Mouse (Mus musculus): Measurements from ENCODE around the gene Mmd2. TPM values are rescaled to one million over a fixed set of nuclear protein-coding genes. Genes with fewer than 3 reads are reported as not detected.

Gene Mmd2
- polyA plus RNA-seq, 1 experiment from 2014 or later = 1.7 TPM

GRCm38 (mm10) chr5:142590953-142591616 is 17.5 kb downstream of the Mmd2 start:
- H3K4me2 ChIP-seq (ENCODE audit: low read depth, low read length) = no peak overlapping the region
- H3K4me3 ChIP-seq (ENCODE audit: low read length) = no peak overlapping the region
- H3K9ac ChIP-seq (ENCODE audit: low read depth, low read length) = no peak overlapping the region
- 74% methylated on average over 6 of the region's 6 CpGs for WGBS
- H3K4me1 ChIP-seq (ENCODE audit: control insufficient read depth, insufficient read depth, low read length) = no peaks in the 10 kb centered on the region; the same call in 1 of the 2 replicates
- no peaks in the 10 kb centered on the region for H3K36me3 ChIP-seq (ENCODE audit: control insufficient read depth, insufficient read depth, low read length)
- no peaks in the 10 kb centered on the region for H3K9me3 ChIP-seq (ENCODE audit: control insufficient read depth, low read length)
- H3K27ac ChIP-seq (ENCODE audit: low read length) = no peak overlapping the region
- ATAC-seq = no peak
- H3K27me3 ChIP-seq (replicated peaks; ENCODE audit: control insufficient read depth, insufficient read depth, low read length) = no peaks in the 10 kb centered on the region

DNA sequence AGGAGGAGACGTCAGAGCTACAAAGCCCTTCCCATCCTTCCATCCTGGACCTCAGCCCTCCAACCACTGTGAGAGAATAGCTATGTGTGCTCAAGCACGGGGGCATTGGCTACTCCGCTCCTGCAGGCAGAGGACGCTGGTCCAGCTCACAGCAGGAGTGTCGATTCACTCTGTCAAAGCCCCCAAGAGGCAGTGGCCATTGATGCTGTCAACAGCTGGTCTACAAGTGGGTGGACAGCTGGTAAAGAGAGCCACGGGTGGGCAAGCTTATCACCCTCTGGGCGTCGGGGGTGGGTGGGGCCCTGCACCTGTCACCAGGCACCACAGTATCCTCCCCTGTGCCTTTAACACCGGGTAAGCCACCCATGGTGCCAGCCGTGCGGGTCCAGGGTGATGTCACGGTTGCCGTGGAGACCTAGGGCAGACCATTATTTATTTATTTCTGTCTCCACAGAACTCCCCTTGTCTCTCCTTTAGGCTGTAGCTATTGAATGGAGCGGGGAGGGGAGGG is 24.9 kb downstream of the Mmd2 start:
- Histone ChIP-seq H3K9ac (ENCODE audit: low read depth, low read length) (no peak overlapping the region), H3K36me3 (ENCODE audit: control insufficient read depth, insufficient read depth, low read length) (no peaks in the 10 kb centered on the region), H3K9me3 (ENCODE audit: control insufficient read depth, low read length) (no peaks in the 10 kb centered on the region), H3K27ac (ENCODE audit: low read length) (no peak overlapping the region), H3K4me1 (ENCODE audit: control insufficient read depth, insufficient read depth, low read length) (no peaks in the 10 kb centered on the region), H3K27me3 (replicated peaks; ENCODE audit: control insufficient read depth, insufficient read depth, low read length) (no peaks in the 10 kb centered on the region; the same call in 1 of the 2 replicates), H3K4me2 (ENCODE audit: low read depth, low read length) (no peak overlapping the region), H3K4me3 (ENCODE audit: low read length) (no peak overlapping the region)
- 60% methylated on average over 14 of the region's 14 CpGs for WGBS
- ATAC-seq = no peak

- H3K27me3 ChIP-seq (replicated peaks; ENCODE audit: control insufficient read depth, insufficient read depth, low read length) = no peaks in the 10 kb centered on the region; the same call in 1 of the 2 replicates
- no peak overlapping the region for H3K27ac ChIP-seq (ENCODE audit: low read length)
- H3K4me1 ChIP-seq (ENCODE audit: control insufficient read depth, insufficient read depth, low read length) = no peaks in the 10 kb centered on the region
- H3K4me3 ChIP-seq (ENCODE audit: low read length) = no peak overlapping the region
- H3K36me3 ChIP-seq (ENCODE audit: control insufficient read depth, insufficient read depth, low read length) = no peaks in the 10 kb centered on the region
- H3K9ac ChIP-seq (ENCODE audit: low read depth, low read length) = no peak overlapping the region
- no peaks in the 10 kb centered on the region; the same call in 1 of the 2 replicates for H3K9me3 ChIP-seq (ENCODE audit: control insufficient read depth, low read length)
- WGBS = 10% methylated on average over 5 of the region's 5 CpGs
- no peak overlapping the region for H3K4me2 ChIP-seq (ENCODE audit: low read depth, low read length)
- no peak for ATAC-seq
Observed at GRCm38 (mm10) chr5:142581517-142581916, 27.1 kb downstream of the Mmd2 start.

- no peaks in the 10 kb centered on the region; the same call in 1 of the 2 replicates for H3K9me3 ChIP-seq (ENCODE audit: control insufficient read depth, low read length)
- no peak overlapping the region for H3K27ac ChIP-seq (ENCODE audit: low read length)
- WGBS = 87% methylated on average over 10 of the region's 10 CpGs
- H3K27me3 ChIP-seq (replicated peaks; ENCODE audit: control insufficient read depth, insufficient read depth, low read length) = no peaks in the 10 kb centered on the region; the same call in 1 of the 2 replicates
- H3K36me3 ChIP-seq (ENCODE audit: control insufficient read depth, insufficient read depth, low read length) = no peaks in the 10 kb centered on the region
- H3K9ac ChIP-seq (ENCODE audit: low read depth, low read length) = no peak overlapping the region
- no peaks in the 10 kb centered on the region for H3K4me1 ChIP-seq (ENCODE audit: control insufficient read depth, insufficient read depth, low read length)
- H3K4me3 ChIP-seq (ENCODE audit: low read length) = no peak overlapping the region
- H3K4me2 ChIP-seq (ENCODE audit: low read depth, low read length) = no peak overlapping the region
- ATAC-seq = no peak
Observed at GRCm38 (mm10) chr5:142578192-142578591, 30.4 kb downstream of the Mmd2 start.

- H3K27me3 ChIP-seq (replicated peaks; ENCODE audit: control insufficient read depth, insufficient read depth, low read length) = no peaks in the 10 kb centered on the region; the same call in 1 of the 2 replicates
- no peaks in the 10 kb centered on the region for H3K4me1 ChIP-seq (ENCODE audit: control insufficient read depth, insufficient read depth, low read length)
- H3K9ac ChIP-seq (ENCODE audit: low read depth, low read length) = no peak overlapping the region
- no peak overlapping the region for H3K27ac ChIP-seq (ENCODE audit: low read length)
- no peak overlapping the region for H3K4me3 ChIP-seq (ENCODE audit: low read length)
- ATAC-seq = peak; percentile 76
- H3K9me3 ChIP-seq (ENCODE audit: control insufficient read depth, low read length) = no peaks in the 10 kb centered on the region; the same call in 1 of the 2 replicates
- 72% methylated on average over 7 of the region's 7 CpGs for WGBS
- no peaks in the 10 kb centered on the region for H3K36me3 ChIP-seq (ENCODE audit: control insufficient read depth, insufficient read depth, low read length)
- H3K4me2 ChIP-seq (ENCODE audit: low read depth, low read length) = no peak overlapping the region
Observed at GRCm38 (mm10) chr5:142576832-142577231, 31.8 kb downstream of the Mmd2 start.

DNA sequence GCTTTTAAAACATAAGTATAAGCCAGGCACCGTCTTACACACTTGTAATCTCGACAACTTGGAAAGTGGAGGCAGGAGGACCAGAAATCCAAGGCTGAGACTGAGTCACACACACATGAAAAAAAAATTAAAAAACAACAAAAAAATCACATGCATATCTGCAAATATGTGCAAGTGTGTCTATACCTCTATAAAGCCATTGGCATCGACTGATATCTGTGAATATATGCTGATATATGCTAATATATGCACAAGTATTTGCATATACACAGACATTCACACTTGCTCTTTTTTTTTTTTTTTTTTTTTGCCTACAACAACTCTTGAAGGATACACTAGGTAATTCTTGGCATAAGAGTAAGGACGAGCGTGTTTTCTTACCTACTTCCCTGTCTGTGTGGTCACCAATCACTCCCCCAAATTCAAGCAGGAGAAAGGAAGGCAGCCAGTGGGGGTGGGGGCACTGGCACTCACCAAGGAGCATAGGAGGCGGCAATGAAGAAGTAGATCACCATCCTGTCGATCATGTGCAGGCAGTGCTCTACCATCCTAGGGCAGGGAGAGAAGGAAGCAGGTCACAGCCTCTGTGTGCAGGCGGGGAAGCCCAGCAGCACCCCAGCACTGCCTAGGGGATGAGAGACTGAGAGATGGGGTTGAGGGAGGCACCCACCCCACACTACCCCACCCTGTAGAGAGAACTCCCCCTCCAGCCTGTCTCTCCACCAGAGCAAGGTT is 34.1 kb downstream of the Mmd2 start:
- no peaks in the 10 kb centered on the region for H3K27me3 ChIP-seq (replicated peaks; ENCODE audit: control insufficient read depth, insufficient read depth, low read length)
- H3K9me3 ChIP-seq (ENCODE audit: control insufficient read depth, low read length) = no peaks in the 10 kb centered on the region; the same call in 1 of the 2 replicates
- H3K9ac ChIP-seq (ENCODE audit: low read depth, low read length) = no peak overlapping the region
- 77% methylated on average over 8 of the region's 8 CpGs for WGBS
- no peaks in the 10 kb centered on the region for H3K36me3 ChIP-seq (ENCODE audit: control insufficient read depth, insufficient read depth, low read length)
- H3K4me1 ChIP-seq (ENCODE audit: control insufficient read depth, insufficient read depth, low read length) = no peaks in the 10 kb centered on the region
- no peak overlapping the region for H3K4me2 ChIP-seq (ENCODE audit: low read depth, low read length)
- H3K4me3 ChIP-seq (ENCODE audit: low read length) = no peak overlapping the region
- no peak overlapping the region for H3K27ac ChIP-seq (ENCODE audit: low read length)
- ATAC-seq = no peak

DNA sequence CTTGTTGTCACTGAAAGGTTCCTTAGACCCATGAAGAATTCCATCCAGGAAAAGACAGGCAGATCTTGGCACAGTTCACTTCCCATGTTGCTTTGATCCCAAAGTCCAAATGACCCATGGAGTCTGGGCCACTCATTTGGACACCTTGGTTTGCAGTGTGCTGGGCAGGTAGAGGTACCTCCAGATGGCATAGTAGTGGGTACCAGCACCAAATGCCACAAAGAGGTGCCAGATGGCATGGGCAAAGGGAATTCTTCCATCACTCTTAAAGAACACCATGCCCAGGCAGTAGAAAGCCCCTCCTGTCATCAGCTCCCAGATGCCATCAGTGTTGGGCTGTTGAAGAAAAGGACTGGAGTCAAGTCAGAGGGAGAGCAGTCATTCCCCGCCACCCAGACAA is 44.0 kb downstream of the Mmd2 start:
- no peaks in the 10 kb centered on the region for H3K36me3 ChIP-seq (ENCODE audit: control insufficient read depth, insufficient read depth, low read length)
- no peak for ATAC-seq
- H3K4me2 ChIP-seq (ENCODE audit: low read depth, low read length) = no peak overlapping the region
- H3K9me3 ChIP-seq (ENCODE audit: control insufficient read depth, low read length) = no peaks in the 10 kb centered on the region
- H3K4me1 ChIP-seq (ENCODE audit: control insufficient read depth, insufficient read depth, low read length) = no peaks in the 10 kb centered on the region
- no peak overlapping the region for H3K4me3 ChIP-seq (ENCODE audit: low read length)
- H3K27ac ChIP-seq (ENCODE audit: low read length) = no peak overlapping the region
- WGBS = 81% methylated on average over 1 of the region's 1 CpGs
- no peak overlapping the region for H3K9ac ChIP-seq (ENCODE audit: low read depth, low read length)
- H3K27me3 ChIP-seq (replicated peaks; ENCODE audit: control insufficient read depth, insufficient read depth, low read length) = no peaks in the 10 kb centered on the region

- Histone ChIP-seq H3K9me3 (ENCODE audit: control insufficient read depth, low read length) (no peaks in the 10 kb centered on the region), H3K9ac (ENCODE audit: low read depth, low read length) (no peak overlapping the region), H3K4me3 (ENCODE audit: low read length) (no peak overlapping the region), H3K27me3 (replicated peaks; ENCODE audit: control insufficient read depth, insufficient read depth, low read length) (no peaks in the 10 kb centered on the region), H3K4me2 (ENCODE audit: low read depth, low read length) (no peak overlapping the region), H3K36me3 (ENCODE audit: control insufficient read depth, insufficient read depth, low read length) (no peaks in the 10 kb centered on the region), H3K27ac (ENCODE audit: low read length) (no peak overlapping the region), H3K4me1 (ENCODE audit: control insufficient read depth, insufficient read depth, low read length) (no peaks in the 10 kb centered on the region)
- 50% methylated on average over 7 of the region's 7 CpGs for WGBS
- ATAC-seq = no peak
Observed at GRCm38 (mm10) chr5:142560261-142560660, 48.3 kb downstream of the Mmd2 start.

DNA sequence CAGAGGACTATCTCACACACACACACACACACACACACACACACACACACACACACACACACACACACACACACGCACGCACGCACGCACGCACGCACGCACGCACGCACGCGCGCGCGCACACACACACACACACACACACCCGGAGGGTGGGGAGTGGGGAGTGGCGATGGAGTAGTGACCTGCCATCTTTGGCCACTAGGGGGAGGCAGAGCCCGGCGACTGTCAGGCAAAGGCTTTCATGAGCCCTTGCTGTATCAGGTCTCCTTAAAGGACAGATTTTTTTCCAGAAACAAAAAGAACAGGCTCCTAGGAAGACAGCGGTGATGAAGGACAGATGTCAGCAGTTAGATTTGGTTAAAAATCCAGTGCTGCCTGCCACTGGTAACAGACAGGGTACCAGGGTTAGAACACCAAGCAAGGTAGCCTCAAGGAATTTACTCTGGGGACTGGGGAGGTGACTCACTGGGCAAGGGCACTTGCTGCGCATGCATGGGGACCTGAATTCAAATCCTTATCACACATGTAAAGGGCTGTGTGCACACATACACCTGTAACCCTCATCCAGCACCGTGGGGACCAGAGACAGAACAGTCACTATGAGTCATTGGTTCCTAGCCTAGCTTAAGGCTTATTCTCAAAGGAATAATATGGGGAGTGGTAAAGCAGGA is 51.1 kb downstream of the Mmd2 start:
- ATAC-seq = peak; percentile 77
- Histone ChIP-seq H3K27ac (ENCODE audit: low read length) (no peak overlapping the region), H3K36me3 (ENCODE audit: control insufficient read depth, insufficient read depth, low read length) (no peaks in the 10 kb centered on the region), H3K9me3 (ENCODE audit: control insufficient read depth, low read length) (no peaks in the 10 kb centered on the region), H3K4me1 (ENCODE audit: control insufficient read depth, insufficient read depth, low read length) (no peaks in the 10 kb centered on the region), H3K4me3 (ENCODE audit: low read length) (no peak overlapping the region), H3K27me3 (replicated peaks; ENCODE audit: control insufficient read depth, insufficient read depth, low read length) (no peaks in the 10 kb centered on the region), H3K4me2 (ENCODE audit: low read depth, low read length) (no peak overlapping the region), H3K9ac (ENCODE audit: low read depth, low read length) (no peak overlapping the region)
- WGBS = 28% methylated on average over 14 of the region's 21 CpGs

Data from intestine, embryonic 16.5 days (tissue).